Mouse (Mus musculus) layer of hippocampus, adult 9-11 months (tissue): Measurements from ENCODE around the gene Dqx1.

ENCODE experiments used
- DNase-seq: peaks from one replicate; pipeline ENCODE4 v3.0.0; 2022

Dqx1 gene

DNA sequence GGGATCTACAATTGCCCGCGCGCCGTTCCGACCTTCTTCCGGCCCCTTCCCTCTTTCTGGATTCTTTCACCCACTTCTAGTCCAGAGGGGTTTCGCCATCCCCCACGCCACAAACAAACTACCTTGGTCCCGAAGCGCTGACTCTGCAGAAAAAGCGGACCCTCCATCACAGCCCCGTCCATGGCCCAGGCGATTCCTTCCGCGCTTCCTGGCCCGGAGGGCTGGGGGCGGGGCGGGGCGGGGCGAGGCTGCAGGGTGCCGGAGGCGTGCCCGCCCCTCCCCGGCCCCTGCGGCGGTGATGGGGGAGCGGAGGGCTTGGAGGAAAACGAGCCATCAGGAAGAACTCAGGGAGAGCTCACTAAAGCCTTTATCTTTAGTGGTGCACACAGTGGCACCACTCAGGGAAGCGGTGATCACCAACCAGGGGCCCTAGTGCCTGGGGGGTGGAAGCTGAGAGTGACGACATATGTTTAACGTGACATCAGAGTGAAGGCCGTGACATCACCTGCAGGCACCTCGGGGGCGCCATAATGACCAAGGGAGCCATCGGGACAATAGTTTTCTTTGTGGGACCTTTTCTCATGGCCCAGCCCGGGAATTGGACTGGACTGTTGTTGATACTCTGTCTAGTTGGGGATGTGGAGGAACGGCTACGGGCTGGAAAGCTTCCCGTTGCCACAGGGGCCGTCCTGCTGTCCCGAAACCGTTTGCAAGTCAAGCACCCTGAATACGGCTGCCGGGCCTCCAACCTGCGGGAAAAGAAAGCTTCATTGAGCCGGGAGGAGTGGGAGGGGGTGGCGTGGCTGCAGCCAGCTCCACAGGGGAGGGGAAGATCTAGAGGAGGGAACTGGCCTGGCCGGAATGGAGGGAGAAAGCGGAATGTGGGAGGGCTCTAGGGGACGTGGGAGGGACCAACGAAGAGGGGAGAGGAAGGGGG is 24.1 kb upstream of the Dqx1 start, which contains the start of the genes Dok1 and Loxl3:
Gene Dok1 (minus strand): TSS at position 223 of the 937 bp plus-strand sequence.
Gene Loxl3 (plus strand): TSS at position 925 of the 937 bp plus-strand sequence.
- DNase-seq, result no peak

DNA sequence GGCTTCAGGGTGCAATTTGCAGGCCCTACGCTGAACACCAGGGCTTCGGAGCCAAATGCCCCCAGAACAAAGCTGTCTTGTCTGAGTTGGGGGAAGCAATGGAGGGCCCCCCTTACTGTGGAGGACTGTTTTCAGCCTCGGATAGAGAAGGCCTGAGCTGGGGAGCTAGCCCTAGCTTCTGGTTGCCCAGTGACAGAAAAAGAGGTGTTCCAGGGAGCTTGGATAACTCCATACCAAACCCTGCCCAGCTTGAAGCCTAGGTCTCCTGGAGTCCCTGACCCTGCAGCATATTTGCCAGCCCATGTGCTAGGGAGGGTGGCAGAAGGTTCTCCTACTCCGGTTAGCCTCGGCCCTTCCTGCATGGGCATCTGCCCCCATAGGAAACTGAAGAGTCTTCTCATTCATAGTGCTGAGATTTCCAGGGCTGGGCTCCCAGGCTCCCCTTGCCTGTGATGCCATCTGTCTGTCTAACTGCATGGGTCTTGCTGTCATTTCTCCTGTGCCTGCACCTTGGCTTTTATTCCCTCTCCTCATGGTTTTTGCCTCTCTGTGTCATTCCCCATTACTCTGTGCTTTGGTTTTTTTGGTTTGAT is 23.1 kb upstream of the Dqx1 start:
- no peak for DNase-seq

DNA sequence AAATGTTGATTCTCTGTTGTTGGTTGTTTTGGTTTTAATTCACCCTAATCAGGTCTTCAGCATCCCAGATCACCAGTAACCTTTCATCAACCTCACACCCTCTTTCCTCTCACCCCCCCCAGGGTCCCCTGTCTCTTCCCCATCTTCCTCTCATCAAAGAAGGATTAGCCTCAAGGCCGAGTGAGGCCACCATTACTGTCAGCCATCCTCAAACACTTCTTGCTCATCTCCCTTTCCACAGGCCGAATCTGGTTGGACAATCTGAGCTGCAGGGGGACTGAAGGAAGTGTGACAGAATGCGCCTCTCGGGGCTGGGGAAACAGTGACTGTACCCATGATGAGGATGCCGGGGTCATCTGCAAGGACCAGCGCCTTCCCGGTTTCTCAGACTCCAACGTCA is 20.5 kb upstream of the Dqx1 start:
- no peak for DNase-seq

DNA sequence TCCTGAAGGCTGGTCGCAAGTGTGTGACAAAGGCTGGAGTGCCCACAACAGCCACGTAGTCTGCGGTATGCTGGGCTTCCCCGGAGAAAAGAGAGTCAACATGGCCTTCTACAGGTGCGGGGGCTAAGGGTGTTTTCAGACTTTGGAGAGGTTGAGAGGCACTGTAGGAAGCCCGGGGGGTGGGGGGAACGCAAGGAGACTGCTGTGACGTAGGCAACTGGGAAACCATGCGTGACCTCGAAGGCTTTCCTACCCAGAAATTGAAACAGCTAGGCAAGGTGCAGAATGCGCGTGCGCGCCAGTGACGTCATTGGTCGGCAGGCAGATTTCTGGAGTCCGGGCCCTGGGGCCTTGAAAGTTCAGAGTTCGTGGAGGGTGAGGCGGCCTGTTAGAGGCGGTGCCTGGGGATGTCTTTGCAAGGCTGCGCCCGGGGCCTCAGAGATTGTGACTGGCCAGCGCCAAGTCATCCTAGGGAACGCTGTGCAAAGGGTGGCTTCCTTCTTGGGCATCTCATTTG is 19.1 kb upstream of the Dqx1 start:
- peak; percentile 84 for DNase-seq

DNA sequence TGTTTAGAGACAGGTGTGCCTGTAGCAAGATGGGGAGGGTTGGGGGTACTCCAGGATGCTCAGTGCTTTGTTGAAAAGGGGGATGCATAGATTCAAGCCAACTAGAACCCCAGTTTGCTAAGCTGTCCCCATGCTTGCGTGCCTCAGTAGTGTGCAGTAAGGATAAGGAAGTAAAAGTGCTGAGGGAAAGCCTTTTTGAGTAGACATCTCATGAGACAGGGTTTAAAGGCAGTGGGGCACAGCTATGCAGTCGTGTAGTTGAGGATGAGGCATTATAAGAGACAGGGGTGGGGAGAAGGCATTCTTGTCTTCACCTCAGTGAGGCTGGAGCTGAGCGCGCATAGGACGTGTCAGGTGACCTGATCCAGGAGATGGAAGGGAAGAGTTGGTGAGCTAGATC is 17.0 kb upstream of the Dqx1 start:
- DNase-seq, result no peak

DNA sequence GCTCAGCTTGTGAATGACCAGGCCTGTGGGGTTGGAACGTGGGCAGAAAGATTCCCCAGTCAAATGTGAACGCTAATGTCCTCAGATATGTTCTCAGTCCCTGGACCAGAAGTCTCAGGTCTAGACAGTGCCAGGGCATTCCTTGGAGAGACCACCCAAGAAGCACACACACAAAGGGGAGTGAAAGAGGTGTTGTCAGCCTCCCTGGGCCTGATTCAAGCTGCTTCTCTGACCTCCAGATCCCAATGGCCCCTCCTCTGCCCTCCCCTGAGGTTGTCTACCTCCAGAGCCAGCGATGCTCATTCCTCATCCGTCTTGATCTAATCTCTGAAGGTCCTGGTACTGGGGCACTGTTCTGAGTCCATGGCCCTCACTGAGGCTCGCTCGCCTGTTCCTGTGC is 14.1 kb upstream of the Dqx1 start:
- no peak for DNase-seq

DNA sequence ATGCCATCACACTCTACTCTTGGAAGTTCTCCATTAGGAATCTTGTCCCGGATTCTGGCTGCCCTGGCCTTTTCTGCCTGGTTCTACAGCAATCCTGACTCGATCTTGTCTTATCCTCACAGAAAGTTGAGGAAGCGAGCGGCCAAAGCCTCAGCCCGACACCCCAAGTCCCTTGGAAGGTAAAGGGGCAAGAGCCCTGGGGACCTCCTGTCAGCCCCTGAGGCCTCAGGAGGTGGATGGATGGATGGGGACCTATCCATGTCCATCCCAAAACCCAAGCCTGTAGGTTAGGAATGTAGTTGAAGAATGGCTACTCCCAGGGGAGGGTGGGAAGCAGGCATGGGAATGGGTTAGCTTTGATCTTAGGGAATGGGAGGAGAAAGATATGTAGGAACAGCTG is 13.7 kb upstream of the Dqx1 start:
- DNase-seq, result no peak

DNA sequence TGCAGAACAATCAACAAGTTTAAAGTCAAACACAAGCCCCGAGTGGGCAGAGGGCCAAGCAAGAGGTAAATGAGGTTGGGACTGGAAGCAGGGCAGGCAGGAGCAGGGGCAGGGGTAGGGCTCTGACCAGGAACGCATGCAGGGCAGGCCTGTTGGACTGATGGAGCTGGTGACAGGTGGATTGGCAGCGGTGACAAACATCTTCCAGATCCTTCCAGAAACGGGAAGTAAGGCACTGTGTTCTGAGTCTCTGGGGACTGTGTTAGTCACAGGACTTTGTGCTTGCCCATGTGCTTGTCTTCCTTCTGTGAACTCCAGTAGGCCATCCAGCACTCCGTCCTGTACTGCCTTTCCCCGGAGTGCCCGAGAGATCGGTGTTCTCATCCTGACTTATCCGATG is 12.9 kb upstream of the Dqx1 start:
- DNase-seq, result no peak

DNA sequence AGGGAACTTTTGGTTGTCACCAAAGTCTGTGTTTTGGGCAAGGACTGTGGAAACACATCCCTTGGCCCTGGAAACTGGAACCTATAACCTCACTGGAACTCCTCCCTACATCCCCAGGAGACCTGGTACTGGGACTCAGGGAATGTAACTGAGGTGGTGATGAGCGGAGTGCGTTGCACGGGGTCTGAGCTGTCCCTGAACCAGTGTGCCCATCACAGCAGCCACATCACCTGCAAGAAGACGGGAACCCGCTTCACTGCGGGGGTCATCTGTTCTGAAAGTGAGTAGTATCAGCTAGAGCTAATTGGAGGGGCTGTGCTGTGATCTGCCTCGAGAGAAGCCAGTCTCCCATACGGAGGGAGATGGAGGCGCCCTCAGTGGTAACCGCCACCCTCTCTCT is 8.3 kb upstream of the Dqx1 start:
- DNase-seq, result no peak

DNA sequence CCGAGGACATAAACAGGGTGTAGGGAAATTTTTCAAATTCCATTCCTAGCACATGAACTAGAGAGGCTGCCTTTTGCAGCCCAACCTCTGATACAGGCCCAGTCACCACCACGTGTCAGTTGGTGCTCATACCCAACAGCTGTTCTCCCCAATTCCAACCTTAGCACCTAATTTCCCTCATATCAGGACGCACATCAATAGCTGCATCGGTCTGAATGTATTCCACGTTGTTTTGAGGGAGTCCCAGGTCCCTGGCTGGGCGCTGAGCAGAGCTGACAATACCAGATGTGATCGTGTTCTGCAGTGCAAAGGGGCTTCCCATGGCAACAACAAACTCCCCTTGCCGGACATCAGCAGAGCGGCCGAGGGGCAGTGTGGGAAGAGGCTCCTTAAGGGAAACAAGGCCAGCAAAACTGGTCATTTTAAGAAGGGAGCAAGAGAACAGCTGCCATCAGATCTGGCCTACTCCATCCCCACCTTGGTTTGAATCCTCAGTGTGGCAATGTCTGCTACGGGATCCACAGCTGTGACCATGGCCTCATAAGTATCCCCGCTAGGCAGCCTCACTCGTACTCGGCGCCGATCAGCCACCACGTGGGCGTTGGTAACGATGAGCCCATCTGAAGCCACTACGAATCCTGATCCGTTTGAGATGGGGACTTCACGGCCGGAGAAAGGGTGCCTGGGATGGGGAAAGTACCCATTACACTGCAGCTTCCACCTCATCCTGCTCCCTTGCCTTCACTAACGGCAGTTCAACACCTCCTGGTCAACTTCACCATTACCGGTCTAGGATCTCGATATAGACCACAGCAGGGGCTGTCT is 4.3 kb upstream of the Dqx1 start:
- peak; percentile 64 for DNase-seq

DNA sequence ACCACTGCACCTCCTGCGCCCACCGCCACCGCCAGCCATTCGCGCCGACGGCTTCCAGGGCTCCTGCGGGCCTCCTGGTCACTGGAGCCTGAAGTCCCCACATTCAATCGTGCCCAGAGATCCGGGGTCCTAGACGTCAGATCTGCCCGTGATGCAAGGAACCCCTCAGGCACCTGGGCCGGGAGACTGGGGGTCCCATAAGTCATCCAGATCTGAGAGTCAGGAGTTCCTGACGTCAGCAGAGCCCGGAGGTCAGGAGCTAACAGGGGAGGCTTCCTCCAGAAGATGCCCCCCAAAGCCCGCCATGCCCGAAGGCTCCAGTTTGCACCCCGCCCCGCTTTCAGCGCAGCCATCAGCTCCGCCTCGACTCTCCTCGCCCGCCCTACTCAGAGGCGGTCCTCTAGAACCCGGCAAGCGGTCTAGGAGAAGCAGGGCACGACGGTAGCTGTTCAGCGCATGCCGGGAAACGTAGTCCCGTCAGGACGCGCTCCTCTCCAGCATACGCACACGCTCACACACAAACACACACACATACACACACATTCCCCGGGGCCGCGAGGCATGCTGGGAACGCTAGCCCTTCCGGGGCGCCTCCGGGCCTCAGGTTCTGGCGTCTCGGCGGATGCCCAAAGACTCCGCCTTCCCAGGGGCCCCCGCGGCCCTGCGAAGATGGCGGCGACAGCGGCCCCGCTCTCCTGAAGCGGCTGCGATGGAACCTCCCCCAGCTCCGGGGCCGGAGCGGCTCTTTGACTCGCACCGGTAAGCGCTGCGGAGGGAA is 3.4 kb upstream of the Dqx1 start, which contains the start of gene Aup1:
Gene Aup1 (plus strand): TSS at position 448 of the 778 bp plus-strand sequence.
- peak; percentile 99 for DNase-seq

DNA sequence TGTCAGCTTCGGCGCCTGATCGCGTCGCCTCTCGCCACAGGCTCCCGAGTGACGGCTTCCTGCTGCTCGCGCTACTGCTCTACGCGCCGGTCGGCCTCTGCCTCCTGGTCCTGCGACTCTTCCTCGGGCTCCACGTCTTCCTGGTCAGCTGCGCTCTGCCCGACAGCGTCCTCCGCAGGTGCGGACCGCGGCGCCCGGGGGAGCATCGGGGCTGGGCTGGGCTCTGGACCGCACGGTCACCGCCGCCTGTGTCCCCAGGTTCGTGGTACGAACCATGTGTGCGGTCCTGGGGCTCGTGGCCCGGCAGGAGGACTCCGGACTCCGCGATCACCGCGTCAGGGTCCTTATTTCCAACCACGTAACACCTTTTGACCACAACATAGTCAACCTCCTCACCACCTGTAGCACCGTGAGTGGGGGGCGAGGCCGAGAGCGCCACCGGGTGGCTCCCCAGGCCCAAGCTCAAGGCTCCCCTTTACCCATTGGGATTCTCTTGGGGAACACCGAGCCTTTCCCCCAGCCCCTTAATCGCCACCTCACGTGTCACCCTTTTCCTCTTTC is 2.7 kb upstream of the Dqx1 start, which contains the start of gene Htra2:
Gene Htra2 (minus strand): TSS at position 403 of the 561 bp plus-strand sequence.
- no peak for DNase-seq

DNA sequence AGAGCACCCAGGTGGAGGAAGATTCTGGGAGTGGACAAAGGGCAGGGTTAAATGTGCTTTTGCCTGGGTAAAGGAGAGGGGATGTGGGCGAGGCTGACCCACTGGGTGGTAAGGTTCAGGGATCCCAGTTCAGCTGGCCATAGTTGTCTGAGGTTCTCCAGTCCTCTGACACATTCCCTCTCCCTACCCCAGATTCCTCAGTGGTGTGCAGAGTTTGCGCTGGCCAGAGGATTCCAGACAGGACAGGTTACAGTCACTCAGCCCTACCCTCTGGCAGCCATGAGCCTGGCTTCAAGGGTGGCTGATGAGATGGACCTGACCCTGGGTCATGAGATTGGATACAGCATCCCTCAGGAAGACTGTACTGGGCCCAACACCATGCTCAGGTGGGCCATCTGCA is 1.1 kb downstream of the Dqx1 start:
- no peak for DNase-seq

DNA sequence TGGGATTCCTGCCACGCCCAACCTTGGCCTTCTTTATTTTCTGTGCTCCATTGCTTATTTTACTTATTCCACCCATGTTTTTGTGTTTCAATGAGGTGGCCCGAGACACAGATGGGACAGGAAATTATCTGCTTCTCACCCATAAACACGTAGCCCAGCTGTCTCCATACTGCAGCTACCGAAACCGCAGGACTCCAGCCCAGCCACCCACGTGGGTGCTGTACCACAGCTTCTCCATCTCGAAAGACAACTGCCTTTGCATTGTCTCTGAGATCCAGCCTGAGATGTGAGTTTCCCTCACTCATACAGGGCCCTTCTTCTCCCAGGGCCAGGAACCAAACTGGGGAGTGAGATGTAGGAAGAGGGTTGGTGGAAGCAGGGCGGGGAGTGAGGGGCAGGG is 8.4 kb downstream of the Dqx1 start:
- DNase-seq, result no peak

DNA sequence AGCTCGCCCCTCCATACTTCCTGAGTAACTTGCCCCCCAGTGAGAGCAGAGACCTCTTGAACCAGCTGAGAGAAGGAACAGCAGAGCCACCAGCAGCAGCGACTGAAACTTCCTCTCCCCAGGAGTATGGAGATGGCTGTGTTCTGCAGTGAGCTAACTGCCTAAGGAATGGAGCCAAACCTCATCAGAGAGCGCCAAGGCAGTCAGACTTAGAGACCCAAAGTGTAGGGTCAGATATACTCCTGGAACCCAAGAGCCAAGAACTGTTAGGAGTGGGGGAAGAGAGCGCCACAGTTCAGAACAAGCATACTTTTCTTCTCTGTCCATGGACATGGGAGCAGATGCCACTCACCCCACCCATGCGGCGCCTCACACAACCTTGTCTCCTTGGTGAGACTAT is 8.8 kb downstream of the Dqx1 start:
- DNase-seq, result no peak

DNA sequence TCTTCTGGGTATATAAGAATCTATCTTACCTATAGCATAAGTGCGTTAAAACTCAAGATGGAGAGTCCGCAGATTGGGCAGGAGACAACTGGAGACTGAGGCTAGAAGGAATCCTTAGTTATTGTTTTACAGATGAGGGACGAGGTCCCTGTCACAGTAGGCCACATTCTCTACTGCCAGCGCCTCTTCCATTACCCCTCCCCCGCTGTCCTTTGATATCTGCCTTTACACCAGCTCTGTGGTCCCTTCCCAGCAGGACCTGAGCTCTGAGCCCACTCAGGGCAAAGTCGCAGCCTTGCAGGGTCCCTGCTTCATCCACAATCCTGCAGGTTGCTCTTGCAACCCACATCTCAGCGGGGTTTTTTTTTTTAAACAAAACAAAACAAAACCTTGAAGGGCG is 10.6 kb downstream of the Dqx1 start:
- no peak for DNase-seq

DNA sequence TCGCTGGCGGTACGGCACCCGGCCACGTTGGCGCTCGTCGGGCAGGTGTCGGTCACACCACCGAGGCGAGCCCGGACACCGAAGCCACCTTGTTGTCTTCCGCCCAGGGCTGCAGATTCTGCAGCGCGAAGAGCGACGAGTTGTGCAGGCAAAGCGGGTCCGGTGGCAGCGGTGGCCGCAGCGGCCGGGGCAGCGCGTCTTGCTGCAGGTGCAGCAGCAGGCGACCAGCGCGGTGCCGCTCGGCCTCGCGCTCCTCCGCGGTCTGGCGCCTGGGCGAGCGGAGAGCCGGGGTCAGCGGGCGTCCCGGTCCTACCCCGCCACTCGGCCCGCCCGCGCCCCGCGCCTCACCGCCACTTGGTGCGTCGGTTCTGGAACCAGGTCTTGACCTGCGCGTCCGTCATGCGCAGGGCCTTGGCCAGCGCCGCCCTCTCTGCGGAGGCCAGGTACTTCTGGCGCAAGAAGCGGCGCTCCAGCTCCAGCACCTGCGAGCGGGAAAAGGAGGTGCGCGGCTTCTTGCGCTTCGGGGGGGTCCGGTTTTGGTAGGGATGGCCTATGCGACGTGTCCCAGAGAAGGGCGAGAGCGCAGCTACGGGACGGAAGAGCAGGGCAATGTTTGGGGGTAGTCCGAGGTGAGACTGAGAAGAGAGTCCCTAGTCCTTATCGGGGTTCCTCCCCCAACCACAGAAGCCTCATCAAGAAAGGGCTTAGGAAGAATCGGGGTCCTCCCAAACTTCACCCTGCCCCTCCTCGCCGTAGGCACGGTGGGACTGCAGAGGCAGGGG is 11.3 kb downstream of the Dqx1 start:
- no peak for DNase-seq

DNA sequence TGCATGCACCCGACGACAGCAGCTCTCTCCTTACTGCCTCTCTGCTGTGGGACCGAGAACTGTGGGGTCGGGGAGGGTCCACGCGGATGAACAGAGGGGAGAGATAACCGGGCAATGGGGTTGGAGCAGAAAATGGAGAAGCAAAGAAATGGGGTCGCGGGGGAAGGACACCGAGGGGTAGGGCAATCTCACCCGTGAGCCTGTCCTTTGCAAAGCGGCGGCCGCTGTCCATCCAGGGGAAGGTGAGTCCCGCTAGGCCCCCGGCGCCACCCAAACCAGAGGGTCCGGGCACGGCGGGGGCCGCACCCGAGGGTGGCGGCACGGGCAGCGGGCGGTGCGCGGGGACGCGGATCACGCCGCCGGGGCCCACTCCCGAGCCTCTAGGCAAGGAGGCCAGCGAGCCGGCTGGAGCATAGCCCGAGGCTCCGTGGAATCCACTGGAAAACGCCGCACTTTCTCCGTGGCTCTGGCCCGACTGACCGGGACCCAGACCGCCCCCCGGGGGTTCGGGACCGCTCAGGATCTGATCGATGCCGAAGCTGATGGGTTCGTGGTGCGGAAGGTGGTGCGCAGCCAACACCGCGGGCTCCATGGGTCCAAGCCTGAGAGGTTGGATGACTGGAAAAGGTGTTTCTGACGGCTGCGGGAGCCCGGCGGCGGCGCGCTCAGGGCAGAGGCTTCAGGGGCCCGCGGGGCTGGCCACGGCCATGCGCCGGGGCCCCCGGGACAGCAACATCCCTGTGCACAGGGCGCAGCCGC is 12.0 kb downstream of the Dqx1 start:
- DNase-seq, result no peak

DNA sequence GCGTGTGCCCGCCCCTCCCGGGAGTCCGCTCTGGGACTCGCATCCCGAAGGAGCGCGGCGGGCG is 12.4 kb downstream of the Dqx1 start, which contains the start of gene Tlx2:
Gene Tlx2 (minus strand): TSS at position 47 of the 64 bp plus-strand sequence.
- no peak for DNase-seq

DNA sequence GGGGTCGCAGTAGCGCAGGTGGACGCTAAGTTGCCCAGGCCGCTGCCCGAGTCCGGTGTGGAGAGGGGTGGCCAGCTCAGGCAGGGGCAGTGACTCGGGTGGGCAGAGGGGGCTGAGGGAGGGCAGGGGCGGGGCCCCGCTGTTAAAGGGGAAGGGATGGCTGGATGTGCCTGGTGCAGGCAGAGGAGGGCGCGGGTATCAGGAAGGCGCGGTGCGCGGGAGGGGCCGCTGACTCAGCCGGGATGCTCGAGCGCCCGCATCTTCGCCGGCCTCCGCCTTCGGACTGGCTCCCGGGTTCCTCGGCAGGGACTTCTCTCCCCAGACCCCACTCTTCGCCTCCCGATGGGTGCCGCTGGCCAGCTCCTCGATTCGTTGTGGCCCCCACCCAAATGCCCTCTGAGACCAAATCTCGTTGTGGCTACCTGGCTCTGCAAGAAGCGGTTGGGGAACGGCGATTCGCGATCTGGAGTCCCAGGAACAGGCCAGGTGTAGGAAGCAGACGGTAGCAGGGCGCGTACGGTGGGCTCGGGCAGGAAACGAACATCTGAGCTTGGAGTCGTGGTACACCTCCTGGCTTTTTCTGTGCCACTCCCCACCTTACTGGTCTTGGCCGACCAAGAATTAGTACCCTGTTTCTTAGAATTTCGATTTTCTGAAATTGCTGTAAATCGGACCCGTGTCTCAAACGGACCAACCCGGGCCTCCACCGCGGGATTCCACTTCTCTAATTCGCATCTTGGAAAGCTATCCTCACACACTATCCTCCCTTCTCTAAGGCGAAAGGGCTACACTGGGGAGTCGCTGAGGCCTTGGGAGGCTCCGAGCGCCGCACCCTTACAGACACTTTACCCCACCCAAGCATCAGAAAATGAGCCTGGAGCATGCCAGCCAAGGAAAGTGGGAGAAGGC is 12.9 kb downstream of the Dqx1 start:
- DNase-seq, result no peak
